Mouse (Mus musculus) CD4-positive, CD25-positive, alpha-beta regulatory T cell, adult 4 months (primary cell): ENCODE results near the gene Cdhr2. TPM values are rescaled to one million over a fixed set of nuclear protein-coding genes. Genes with fewer than 3 reads are reported as not detected.

Experiments
- ATAC-seq: one replicate; pipeline ENCODE4 v1.8.0; 2017
- polyA plus RNA-seq, 2 experiments: library from polyadenylated mRNA; unstranded; fragments of 100-300 nt; shearing (Covaris generic); gene quantifications; one replicate each; pipeline ENCODE4 v1.2.1; 2017

Cdhr2 gene
- polyA plus RNA-seq, 2 experiments from 2014 or later: not detected

DNA sequence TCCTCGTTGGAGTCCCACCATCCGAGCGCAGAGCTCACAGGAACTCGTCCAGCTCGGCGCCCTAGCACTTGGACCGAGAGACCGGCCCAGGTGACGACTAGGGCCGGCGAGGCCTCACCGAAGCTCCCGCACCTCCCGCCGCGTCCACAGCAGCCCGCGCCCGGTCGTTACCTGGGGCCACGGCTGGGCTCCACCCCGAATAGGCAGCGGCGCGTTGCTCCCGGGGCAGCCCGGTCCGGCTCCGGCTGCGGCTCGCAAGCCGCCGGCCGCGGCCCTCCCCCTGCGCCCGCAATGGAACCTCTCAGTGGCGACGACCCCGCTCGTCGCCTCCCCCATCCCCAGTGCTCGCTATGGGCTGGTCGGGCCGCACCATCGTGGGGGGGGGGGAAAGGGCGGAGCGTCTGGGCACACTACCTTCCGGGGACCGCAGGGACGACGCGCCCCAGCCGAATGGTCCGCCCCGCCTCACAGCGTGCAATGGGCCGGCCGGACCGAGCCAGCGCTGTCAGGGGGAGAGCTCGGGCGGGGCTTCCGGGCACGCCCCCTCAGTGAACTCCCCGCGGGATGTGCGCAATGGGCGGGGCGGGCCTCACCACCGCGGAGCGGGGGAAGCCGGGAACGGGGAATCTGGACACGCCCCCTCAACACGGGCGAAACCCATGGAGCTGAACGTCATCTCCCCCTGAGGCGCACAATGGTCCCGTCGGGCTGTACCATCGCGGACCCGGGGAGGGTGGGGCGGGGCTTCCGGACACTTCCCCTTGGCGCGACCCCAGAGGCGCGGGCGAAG lies 7.5 kb upstream of the Cdhr2 start, which contains the start of gene Rnf44:
Gene Rnf44 (minus strand): TSS at position 350 of the 790 bp plus-strand sequence.
- peak; percentile 88 for ATAC-seq

DNA sequence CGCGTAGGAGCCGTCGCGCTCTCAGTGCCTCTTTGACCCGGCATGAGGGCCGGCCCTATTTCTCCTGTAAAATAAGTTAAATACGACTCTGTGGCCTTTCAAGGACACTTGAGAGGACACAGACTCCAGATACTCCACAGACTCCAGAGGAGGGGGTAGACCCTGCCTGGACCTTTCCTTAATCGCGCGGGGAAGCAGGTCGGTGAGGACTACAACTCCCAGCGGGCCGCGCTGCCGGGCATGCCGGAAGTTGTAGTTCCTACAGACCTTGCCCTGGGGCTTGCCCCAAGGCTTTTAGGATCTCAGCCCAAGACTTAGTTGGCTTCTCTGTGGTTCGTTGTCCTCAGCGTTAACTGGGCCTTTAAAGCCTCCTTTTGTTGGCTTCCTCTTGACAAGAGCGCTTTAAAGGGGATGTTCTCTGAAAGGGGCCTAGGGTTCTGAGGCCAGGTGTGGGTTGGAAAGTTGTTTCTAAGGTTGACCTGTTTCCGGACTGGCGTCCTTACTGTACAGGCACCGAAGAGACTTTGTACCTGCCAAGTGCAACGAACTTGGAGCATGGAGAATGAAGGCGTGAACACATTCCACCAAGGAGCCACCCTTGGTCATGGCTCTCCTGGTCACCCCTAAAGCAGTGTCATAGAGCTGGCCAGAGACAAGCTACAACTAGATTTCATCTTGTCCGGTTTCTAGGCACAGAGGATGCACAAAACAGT lies 6.8 kb upstream of the Cdhr2 start:
- peak; percentile 58 for ATAC-seq

DNA sequence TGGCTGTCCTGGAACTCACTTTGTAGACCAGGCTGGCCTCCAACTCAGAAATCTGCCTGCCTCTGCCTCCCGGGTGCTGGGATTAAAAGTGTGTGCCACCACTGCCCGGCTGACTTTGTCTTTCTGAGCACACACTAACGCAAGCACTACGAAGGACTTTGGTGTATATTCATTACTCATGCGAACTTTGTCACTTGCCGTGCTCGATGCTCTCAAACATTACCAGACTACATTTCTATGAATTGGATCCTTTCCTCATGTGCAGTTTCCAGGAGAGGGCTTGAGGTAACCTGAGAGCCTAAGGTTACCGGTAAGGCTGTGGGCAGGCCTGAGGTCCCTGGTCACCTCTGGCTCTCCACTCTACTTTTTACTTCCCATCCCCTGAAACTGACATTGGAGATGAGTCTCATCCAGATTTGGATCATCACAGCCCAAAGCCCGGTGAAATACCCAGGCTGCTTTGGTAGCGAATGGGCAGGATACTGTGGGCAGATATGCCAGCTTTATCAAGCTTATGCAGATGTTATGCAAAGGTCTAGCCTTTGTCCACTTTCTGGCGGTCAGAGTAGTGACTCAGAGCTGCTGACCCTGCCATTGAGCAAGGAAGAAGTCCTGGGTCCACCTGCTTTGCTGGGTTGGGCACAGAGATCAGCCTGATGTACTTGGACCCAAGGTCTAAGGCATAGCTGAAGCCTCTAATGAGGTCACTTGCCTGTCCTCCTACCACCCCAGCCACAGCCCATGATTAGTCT lies 5.6 kb upstream of the Cdhr2 start:
- ATAC-seq: no peak

DNA sequence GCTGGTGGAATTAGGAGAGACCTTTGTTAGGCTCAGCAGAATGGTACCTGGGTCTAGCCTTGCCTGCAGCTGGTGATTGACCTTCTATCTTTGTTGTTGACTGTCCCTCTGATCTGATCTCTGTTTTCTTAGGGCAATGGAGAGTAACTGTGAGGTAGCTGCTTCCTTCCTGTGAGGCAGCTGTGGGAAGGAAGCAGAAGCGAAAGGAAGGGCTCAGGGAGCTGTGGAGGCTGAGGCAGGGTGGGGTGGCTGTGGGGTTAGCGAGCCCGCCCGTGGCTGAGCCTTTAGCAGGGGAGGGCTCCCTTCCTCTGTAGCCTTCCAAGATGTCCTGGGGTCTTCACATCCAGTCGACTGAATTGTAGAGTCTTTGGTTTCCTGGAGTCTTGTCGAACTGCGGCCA lies 1.2 kb downstream of the Cdhr2 start:
- ATAC-seq: no peak

DNA sequence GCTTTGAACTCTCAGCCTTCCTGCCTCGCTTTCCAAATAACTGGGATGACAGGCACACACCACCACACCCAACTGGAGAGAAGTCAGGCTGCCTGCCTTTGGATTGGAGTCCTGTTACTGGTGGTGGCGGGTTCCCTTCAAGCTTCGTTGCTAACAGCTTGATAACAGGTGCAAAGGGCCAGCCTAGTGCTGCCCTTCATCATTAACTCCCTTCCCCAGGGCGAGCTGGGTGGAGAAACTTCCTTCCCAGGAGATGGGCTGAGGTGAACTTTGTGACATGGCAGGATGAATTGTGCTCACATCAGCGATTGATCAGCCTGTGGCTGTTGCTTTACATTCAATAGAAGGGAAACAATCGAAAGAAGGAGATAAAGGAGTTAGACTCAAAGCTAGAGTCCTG lies 3.6 kb downstream of the Cdhr2 start:
- no peak for ATAC-seq

DNA sequence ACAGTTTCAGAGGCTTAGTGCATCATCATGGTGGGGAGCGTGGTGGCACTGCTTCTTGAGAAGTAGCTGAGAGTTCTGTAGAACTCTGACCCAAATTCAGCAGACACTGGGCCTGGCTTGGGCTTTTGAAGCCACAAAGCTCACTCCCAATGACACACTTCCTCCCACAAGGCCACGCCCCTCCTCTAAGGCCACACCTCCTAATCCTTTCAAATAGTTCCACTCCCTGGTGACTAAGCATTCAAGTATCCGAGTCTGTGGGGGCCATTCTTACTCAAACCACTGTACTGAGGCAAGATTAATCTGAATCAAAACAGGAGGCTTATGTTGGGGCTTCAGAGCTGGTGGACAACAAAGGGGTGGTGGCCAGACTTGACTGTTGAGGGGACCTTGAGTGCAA lies 9.6 kb downstream of the Cdhr2 start:
- ATAC-seq: no peak

DNA sequence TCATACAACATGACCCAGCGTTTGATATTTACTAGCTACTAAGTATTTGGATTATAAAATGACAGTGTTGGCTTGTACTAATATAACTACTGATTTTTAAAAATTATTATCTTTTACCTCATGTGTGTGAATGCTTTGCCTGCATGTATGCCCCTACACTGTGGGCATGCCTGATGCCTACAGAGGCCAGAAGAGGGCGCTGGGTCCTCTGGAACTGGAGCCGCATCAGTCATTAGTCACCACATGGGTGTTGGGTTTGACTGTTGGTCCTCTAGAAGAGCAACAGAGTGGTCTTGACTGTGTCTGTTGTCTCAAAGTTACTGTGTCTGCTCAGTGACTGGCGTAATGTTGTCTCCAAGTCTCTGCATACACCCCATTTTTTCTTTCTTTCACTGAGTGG lies 13.1 kb downstream of the Cdhr2 start:
- ATAC-seq: no peak

DNA sequence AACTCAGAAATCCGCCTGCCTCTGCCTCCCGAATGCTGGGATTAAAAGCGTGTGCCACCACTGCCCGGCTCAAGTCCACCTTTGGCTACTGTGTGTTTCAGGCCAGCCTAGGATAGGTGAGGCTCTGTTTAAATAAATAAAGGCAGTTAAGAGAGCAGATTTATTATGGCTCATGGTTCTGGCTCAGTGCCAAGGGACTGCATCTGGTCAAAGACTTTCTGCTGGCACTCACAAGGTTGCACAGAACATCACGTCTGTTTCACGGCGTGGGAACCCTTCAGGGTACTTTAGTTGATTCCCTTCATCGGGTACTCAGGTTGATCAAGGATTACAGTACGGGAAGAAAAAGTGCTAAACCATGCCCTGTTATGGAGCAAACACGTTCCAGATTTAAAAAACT lies 13.7 kb downstream of the Cdhr2 start:
- ATAC-seq: no peak

DNA sequence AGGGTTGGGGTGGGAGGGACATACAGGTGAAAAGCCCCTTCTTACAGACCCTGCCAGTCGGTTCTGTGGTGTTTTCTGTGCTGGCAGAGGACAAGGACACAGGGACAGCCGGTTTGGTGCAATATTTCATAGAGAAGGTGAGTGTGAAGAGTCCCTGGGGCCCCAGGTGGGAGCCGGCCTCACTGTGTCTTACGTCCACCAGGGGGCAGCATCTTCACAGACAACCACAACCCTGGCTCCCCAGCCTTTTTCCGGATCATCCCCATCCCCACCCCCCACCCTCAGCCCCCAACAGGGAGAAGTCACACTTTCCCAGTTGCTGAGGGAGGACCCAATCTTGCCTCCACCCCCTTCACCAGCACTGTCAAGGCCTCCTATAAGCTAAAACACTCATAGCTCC lies 15.7 kb downstream of the Cdhr2 start:
- no peak for ATAC-seq

DNA sequence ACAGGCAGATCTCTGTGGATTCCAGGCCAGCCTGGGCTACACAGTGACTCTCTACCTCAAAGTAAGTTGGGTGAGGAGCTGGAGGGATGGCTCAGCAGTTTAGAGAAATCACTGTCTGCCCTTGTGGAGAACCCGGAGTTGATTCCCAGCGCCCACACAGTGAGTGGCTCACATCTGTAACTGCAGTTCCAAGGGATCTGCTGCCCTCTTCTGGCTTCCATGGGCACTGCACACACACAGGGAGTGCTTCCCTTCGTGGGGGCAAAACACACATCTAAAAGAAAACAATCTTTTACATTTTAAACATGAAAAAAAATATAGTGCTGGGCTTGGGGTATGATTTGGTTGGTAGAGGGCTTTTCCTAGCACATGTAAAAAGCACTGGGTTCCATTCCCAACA lies 21.9 kb downstream of the Cdhr2 start:
- no peak for ATAC-seq

DNA sequence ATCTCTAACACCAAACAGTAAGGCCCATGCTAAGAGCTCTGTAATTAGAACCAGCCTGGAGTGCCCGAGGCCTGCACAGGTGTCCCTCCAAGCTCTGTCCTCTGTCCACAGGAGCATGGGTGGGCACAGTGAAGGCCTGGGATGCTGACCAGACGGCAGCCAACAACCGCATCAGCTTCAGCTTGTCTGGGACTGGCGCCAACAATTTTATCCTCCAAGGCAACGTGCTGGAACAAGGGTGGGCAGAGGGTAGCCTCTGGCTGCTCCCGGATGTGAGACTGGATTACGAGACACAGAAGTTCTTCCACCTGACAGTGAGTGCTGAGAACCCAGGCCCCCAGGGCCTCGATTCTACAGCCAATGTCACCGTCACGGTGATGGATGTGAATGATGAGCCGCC lies 24.9 kb downstream of the Cdhr2 start:
- ATAC-seq: no peak

DNA sequence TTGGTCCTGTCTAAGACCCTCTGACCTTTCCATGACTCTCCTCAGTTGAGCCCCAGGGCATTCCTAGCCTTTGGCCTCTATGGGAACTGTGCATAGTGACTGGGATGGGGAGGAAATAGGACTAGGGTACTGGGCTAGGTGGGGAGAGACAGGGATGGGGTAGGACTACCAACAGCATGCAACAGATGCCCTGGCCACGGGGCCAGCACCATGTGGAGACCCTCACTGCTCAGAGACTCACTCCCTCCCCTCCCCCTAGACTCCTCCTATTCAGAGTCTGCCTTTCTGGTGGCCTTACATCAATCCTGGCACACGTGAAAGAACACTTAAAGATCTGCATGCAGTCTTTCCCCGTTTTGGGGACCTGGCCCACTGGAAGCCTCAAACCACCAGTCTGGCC lies 35.7 kb downstream of the Cdhr2 start:
- ATAC-seq: no peak

DNA sequence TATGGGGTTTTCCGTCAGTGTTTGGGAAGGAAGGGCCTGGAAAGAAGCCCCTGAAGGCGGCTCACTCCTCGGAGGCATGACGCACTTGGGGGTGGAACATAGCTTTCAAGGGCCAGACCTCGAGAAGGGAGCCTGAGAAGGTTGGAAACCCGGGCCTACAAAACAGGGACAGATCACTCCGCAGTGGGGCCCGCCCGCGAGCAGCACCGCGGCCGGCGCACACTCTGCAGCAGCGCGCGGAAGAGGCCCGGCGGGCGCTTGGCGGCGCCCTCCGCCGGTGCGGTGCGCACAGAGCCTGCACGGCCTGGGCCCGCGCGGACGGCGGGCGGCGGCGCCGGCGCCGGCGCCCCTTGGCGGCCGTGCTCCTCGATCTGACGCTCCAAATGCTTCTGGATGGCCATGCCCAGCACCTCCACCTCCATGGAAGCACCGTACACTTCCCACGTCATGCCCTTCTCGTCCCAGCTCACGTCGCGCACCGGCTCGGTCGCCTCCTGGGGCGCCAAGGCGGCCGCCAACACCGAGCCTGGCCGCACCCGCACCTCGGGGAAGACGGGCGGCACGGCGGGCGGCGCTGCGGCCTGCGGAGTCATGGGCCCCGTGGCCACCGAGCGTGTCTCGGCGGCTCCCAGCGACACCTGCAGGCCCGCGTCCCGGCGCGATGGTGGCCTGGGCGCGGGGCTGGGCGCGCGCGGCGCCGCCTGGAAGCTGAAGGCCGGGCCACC lies 36.4 kb downstream of the Cdhr2 start:
- no peak for ATAC-seq

DNA sequence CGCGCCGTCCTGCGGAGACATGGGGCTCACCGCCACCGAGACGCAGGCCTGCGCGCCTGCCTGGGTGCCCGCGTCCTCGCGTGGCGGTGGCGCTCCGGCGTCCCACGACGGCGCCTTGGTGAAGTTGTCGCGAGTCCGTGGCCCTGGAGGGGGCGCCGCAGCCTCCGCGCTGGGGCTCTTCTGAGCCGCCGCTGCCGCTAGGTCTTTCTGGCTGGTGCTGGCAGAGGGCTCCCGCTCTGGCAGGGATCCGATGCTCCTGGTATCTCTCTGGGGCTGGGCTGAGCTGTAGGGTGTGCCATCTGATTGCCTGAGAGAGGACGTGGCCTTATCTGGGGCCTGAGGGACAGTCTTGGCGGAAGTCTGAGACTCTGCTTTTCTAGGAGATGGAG lies 36.9 kb downstream of the Cdhr2 start:
- no peak for ATAC-seq

DNA sequence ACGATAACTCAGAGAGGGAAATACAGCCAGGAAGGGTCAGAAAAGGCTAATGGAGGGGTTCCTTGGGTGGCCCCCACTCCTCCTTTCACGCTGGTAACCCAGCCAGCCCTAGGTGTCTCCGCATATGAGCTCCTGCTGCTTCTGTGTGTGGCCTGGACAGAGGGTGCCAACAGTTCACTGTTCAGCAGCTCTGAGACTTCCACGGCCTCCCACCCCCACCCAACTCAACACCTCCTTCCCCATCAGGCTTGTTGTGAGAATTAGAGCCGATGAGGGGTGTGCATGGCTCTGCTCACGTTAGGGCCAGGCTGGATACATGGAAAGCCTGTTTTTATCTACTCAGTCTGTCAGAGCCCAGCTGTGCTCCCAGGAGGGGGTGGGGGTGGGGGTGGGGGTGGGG lies 44.8 kb downstream of the Cdhr2 start:
- no peak for ATAC-seq

DNA sequence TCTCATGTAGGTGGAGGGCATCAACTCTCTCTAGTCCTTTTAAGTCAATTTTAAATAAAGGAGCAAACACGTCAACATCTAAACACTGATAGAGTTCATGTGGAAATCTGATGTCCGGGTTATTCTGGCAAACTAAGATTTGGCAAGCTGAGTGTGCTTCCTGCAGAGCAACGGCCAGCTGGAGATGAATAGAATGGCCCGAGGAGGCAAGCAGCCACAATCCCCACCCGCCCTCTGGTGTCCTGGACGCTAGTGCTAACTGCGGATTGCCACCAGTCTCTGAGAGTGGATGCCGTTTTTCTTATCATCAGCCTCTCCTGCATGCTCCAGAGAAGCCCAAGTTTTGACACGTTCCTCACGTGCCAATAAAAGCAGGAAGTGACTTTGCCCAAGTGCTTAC lies 45.6 kb downstream of the Cdhr2 start:
- ATAC-seq: no peak

DNA sequence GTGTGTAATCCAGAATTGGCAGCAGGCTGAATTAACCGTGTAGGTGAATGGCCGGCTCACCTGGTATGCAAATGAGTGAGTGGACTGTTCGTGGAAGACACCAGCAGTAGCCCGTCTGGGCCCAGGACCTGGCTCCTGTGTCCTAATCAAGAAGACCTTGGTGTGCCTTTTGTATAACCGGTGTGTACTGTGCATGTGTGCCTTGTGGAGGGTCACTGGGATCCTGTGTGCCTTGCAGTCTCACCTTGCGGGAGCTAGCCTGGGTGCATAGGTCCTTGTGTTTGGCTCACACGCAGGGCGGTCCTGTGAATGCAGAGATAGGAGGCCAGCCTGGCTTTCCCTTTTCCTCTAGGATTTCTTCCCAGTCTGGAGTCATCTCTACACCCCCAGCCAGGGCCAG lies 46.9 kb downstream of the Cdhr2 start:
- no peak for ATAC-seq

DNA sequence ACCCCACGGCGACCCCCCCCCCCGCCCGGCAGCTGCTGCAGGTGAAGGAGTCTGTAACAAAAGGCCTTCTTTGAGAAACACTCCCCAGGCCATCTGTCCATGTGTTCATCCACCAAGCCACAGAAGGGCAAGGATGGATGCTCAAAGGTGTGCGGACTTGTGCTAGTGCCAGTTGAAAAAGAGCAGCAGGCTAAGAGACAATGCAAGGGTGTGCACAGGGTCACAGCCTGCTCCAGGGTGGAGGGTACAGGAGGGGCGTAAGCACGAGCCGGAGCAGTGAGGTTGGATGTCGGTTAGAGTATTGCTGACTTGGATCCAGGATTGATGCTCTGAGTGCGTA lies 47.4 kb downstream of the Cdhr2 start:
- ATAC-seq: no peak

DNA sequence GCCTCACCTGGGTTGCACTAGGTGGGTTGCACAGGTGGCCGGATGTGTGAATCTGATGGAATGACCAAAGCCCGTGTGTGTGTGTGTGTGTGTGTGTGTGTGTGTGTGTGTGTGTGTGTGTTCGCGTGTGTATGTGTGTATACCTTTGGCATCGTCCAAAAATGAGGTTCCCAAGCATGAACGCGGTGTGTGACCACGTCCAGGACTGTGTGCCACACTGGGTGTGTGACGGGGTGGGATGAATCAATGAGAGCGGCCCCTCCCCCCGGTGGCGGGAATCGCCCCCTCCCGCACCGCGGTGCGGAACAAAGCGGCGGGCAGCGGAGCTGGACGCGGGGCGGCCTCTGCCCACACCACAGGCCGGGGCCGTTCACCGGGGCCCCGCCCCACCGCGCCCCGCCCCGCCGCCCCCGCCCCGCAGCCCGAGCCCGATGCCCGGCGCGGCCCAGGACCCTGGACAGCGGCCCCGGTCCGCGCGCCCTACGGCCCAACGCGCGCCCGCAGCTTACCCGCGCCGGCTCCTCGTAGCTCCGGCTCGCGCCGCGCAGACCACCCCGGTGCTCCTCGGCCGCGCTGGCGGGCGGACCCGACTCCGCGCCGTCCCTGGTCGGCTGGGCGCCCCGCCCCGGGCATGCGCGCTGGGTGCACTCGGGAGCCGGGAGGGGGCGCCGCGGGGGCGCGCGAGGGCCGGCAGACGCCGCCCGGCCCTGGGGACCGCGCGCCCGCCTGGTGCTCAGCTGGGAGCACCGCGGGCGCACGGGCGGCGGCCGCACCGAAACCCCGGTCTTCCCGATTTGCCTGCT lies 48.0 kb downstream of the Cdhr2 start:
- no peak for ATAC-seq

DNA sequence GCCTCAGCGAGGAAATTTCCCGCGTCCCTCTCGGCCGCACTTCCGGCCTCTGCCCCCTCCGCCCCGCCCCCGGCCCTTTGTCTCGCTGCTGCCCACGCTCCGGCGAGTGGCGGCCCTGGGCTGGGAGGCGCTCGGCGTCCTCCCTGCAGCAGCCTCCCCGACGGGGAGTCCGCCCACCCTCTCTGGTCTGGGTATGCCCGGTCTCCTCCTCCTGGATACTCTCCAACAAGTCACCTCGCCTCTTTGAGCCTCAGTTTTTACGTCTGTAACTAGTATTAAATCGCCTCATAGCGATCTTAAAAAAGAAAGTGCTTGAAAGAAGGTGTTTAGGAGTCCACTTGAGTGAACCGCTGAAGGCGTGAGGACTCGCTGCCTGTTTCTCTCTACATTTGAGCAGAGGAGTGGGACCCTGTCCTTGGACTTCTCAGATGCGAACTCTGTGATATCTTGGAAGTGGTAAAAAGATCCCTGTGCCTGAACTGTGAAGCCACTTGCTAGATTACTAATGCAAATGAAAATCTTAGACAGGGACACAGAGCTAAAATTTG lies 48.7 kb downstream of the Cdhr2 start, which contains the start of gene Gprin1:
Gene Gprin1 (minus strand): TSS at position 11 of the 548 bp plus-strand sequence.
- ATAC-seq: no peak

DNA sequence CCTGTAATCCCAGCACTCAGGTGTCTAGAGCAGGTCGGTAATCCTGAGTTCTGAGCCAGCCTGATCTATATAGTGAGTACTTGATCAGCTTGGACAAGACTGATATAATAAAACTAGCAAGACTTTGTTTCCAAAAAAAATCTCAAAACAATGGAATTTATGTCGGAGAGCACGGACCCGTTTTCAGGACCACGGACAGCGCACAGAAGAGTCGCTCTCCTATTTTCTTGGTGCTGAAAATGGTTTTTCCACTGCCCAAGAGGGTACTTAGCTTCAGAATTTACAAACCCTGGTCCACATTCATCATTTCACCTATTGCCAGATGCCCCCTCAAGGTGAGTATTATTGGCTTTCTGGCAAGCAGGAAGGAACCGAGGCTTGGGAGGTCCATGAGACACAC lies 49.4 kb downstream of the Cdhr2 start:
- no peak for ATAC-seq

DNA sequence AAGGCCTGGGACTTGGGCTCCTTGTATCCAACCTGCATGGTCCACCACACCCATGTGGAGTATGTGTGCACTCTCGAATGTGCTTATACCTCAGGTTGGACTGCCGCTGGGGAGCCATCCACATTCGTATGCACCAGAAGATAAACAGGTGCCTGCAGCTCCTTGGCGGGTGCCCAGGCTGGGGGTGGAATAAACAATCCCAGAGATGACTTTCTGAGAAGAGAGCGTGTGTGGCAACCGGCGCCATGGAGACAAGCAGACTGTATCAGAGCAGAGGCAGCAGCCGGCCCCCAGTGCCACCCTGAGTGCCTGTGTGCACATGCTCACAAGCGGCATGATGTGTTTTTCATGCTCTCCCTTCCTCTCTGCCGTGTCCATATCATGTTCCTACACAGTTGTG lies 51.4 kb downstream of the Cdhr2 start:
- ATAC-seq: no peak
